Mouse (Mus musculus) ES-E14 (cell line): ENCODE measurements around the gene Retsat. TPM values are rescaled to one million over a fixed set of nuclear protein-coding genes. Genes with fewer than 3 reads are reported as not detected.

Experiments
- DNase-seq: peaks from one replicate; pipeline ENCODE4 v3.0.0-alpha.2; 2013; ENCODE audit warnings: low read depth, low spot score
- H3K27ac ChIP-seq: 2 replicates; pipeline ENCODE4 v1.5.1; 2012; ENCODE audit warnings: low read depth, mild to moderate bottlenecking, low read length, moderate library complexity, mixed read lengths; ENCODE audit not compliant: poor library complexity, insufficient read depth, severe bottlenecking
- H3K36me3 ChIP-seq: 2 replicates; pipeline ENCODE4 v1.6.1; 2012; ENCODE audit warnings: mild to moderate bottlenecking, low read length, moderate library complexity, mixed read lengths; ENCODE audit not compliant: control insufficient read depth, poor library complexity, insufficient read depth, severe bottlenecking
- H3K4me1 ChIP-seq, 2 experiments: fragments of 150-350 bp in 1 of 2; sonication (generic) in 1 of 2; 2 replicates each; pipeline ENCODE4 v1.6.1; 2012; ENCODE audit warnings: low read length in 2 of 2, mild to moderate bottlenecking in 1 of 2, mixed read lengths in 1 of 2; ENCODE audit not compliant: control insufficient read depth in 2 of 2, insufficient read depth in 2 of 2, poor library complexity in 1 of 2
- H3K4me3 ChIP-seq, 2 experiments: fragments of 150-350 bp in 1 of 2; sonication (generic) in 1 of 2; 2 replicates each; pipeline ENCODE4 v1.5.1; 2012; ENCODE audit warnings: low read length in 2 of 2, low read depth in 1 of 2, mild to moderate bottlenecking in 1 of 2, mixed read lengths in 1 of 2; ENCODE audit not compliant: insufficient read depth in 1 of 2, poor library complexity in 1 of 2, severe bottlenecking in 1 of 2
- H3K9ac ChIP-seq: 2 replicates; pipeline ENCODE4 v1.6.1; 2012; ENCODE audit warnings: low read depth, mild to moderate bottlenecking, low read length, mixed read lengths; ENCODE audit not compliant: poor library complexity, insufficient read depth, severe bottlenecking
- H3K9me3 ChIP-seq: fragments of 150-350 bp; sonication (generic); 2 replicates; pipeline ENCODE4 v1.6.1; 2012; ENCODE audit warnings: low read depth, mild to moderate bottlenecking, low read length; ENCODE audit not compliant: control insufficient read depth, insufficient read depth
- CHD2 ChIP-seq: IDR thresholded peaks from 2 replicates; pipeline ENCODE4 v1.6.1; 2014; ENCODE audit warnings: mild to moderate bottlenecking, low read depth, low read length, inconsistent platforms
- HCFC1 ChIP-seq: IDR thresholded peaks from 2 replicates; pipeline ENCODE4 v1.6.1; 2012; ENCODE audit warnings: low read length, inconsistent platforms, borderline replicate concordance; ENCODE audit not compliant: insufficient read depth
- MAFK ChIP-seq: IDR thresholded peaks from 2 replicates; pipeline ENCODE4 v1.6.1; 2014; ENCODE audit warnings: mild to moderate bottlenecking, low read depth, low read length, inconsistent platforms; ENCODE audit not compliant: insufficient read depth
- ZC3H11A ChIP-seq: IDR thresholded peaks from 2 replicates; pipeline ENCODE4 v1.6.1; 2012; ENCODE audit warnings: low read depth, mild to moderate bottlenecking, inconsistent platforms, low read length, borderline replicate concordance
- ZNF384 ChIP-seq: IDR thresholded peaks from 2 replicates; pipeline ENCODE4 v1.6.1; 2012; ENCODE audit warnings: low read depth, low read length, inconsistent platforms
- in situ Hi-C, 2 experiments: fragments of 600-800 bp; cut with MboI; formaldehyde crosslinking; loops; one replicate each; pipeline ENCODE4 v1.15.1; 2025; ENCODE audit warnings: low sequenced_read_pairs in 2 of 2, inconsistent platforms in 1 of 2; ENCODE audit not compliant: unreplicated experiment in 2 of 2
- total RNA-seq: library from RNA; depleted of rRNA; stranded (reverse); fragments of 300-350 nt; gene quantifications from 2 replicates; pipeline ENCODE4 v1.2.3, GENCODE M21; 2012

The Retsat gene
- total RNA-seq, 1 experiment = 20.2 TPM

- Histone ChIP-seq H3K36me3 (no peaks in the 10 kb centered on the region), H3K27ac (peak overlapping the region; percentile 45; the same call in 1 of the 2 replicates), H3K9me3 (no peaks in the 10 kb centered on the region), H3K4me1 (peaks cover 2 to 6% of the 10 kb centered on the region in 2 experiments; a peak in 1 of 4 replicates), H3K9ac (no peak overlapping the region; the same call in 1 of the 2 replicates), H3K4me3 (peak overlapping the region; percentile 28 to 43; a peak in 3 of 4 replicates)
- DNase-seq = no peak
- TF ChIP-seq HCFC1 = no peak
- no peak for TF ChIP-seq MAFK
- no peak for TF ChIP-seq ZC3H11A
- TF ChIP-seq CHD2 = no peak
- no peak for TF ChIP-seq ZNF384
- in situ Hi-C loops = no loop called here
Observed at GRCm38 (mm10) chr6:72552171-72553078, 45.9 kb upstream of the Retsat start.

GRCm38 (mm10) chr6:72553079-72553412 lies 45.2 kb upstream of the Retsat start:
- H3K36me3 ChIP-seq = no peaks in the 10 kb centered on the region
- in situ Hi-C loops = no loop called here
- H3K4me1 ChIP-seq = peaks cover 2 to 6% of the 10 kb centered on the region in 2 experiments; a peak in 1 of 4 replicates
- no peak overlapping the region; the same call in 1 of the 2 replicates for H3K9ac ChIP-seq
- no peak for DNase-seq
- peak overlapping the region; percentile 28 to 43 for H3K4me3 ChIP-seq
- H3K27ac ChIP-seq = peak overlapping the region; percentile 25; the same call in 1 of the 2 replicates
- no peak for TF ChIP-seq MAFK
- TF ChIP-seq ZC3H11A = no peak
- TF ChIP-seq CHD2 = no peak
- no peaks in the 10 kb centered on the region for H3K9me3 ChIP-seq

DNA sequence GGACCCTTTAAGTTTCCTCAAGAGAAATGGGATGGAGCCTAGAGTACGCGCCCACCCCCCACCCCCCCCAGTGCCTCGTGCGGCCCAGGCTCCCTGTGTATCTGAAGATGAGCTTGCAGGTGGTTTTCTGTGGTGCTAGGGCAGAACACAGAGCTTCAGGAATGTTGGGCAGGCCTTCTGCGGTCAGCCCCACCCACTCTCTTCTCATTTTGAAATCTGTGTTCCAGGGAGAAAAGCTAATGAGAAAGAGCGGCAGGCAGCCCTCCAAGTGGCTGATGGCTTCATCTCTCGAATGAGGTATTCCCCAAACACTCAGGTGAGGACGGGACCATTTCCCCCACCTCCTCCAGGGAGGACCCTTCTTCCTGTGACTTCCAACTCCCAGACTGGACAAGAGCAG lies 37.5 kb upstream of the Retsat start:
- DNase-seq = no peak
- TF ChIP-seq CHD2 (no peak), MAFK (no peak), ZC3H11A (no peak), HCFC1 (no peak), ZNF384 (no peak)
- in situ Hi-C loops = no loop called here
- Histone ChIP-seq H3K9ac (no peak overlapping the region), H3K9me3 (no peaks in the 10 kb centered on the region), H3K4me1 (peaks cover 0 to 8% of the 10 kb centered on the region in 2 experiments; a peak in 1 of 4 replicates), H3K4me3 (no peak overlapping the region), H3K36me3 (no peaks in the 10 kb centered on the region), H3K27ac (no peak overlapping the region)

- H3K36me3 ChIP-seq = no peaks in the 10 kb centered on the region
- TF ChIP-seq MAFK = no peak
- no peak for TF ChIP-seq HCFC1
- no peak for TF ChIP-seq ZC3H11A
- TF ChIP-seq CHD2 = no peak
- no peak for TF ChIP-seq ZNF384
- H3K9me3 ChIP-seq = no peaks in the 10 kb centered on the region
- H3K9ac ChIP-seq = no peak overlapping the region
- in situ Hi-C loops = no loop called here
- DNase-seq = no peak
- peaks cover 0 to 8% of the 10 kb centered on the region in 2 experiments; a peak in 1 of 4 replicates for H3K4me1 ChIP-seq
- H3K27ac ChIP-seq = no peak overlapping the region
- H3K4me3 ChIP-seq = no peak overlapping the region
Observed at GRCm38 (mm10) chr6:72562486-72562885, 35.8 kb upstream of the Retsat start.
